Mouse (Mus musculus) CH12.LX (cell line): ENCODE measurements around the gene Eml2. TPM values are rescaled to one million over a fixed set of nuclear protein-coding genes. Genes with fewer than 3 reads are reported as not detected.

Experiments
- DNase-seq: peaks from one replicate; pipeline ENCODE4 v3.0.0-alpha.2; 2013; ENCODE audit errors: extremely low read depth
- H3K27ac ChIP-seq: 2 replicates; pipeline ENCODE4 v1.5.1; 2012; ENCODE audit warnings: low read depth, mild to moderate bottlenecking, control low read depth, moderate library complexity; ENCODE audit not compliant: insufficient read depth
- H3K27me3 ChIP-seq: replicated peaks from 2 replicates; pipeline ENCODE3; 2012; ENCODE audit warnings: inconsistent platforms
- H3K36me3 ChIP-seq, 2 experiments: replicated peaks in 1 of 2; 2 replicates each; pipeline versions ENCODE3 to v1.6.1; 2012; ENCODE audit warnings: inconsistent platforms in 1 of 2, low read length in 1 of 2, mild to moderate bottlenecking in 1 of 2, mixed read lengths in 1 of 2, moderate library complexity in 1 of 2; ENCODE audit not compliant: control insufficient read depth in 1 of 2, insufficient read depth in 1 of 2
- H3K4me1 ChIP-seq, 2 experiments: 2 replicates each; pipeline ENCODE4 v1.6.1; 2012; ENCODE audit warnings: inconsistent platforms in 1 of 2, moderate library complexity in 1 of 2; ENCODE audit not compliant: insufficient read depth in 2 of 2, control insufficient read depth in 1 of 2
- H3K4me2 ChIP-seq: 2 replicates; pipeline ENCODE4 v1.6.1; 2012; ENCODE audit warnings: low read depth, mild to moderate bottlenecking, control low read depth; ENCODE audit not compliant: poor library complexity, insufficient read depth, severe bottlenecking
- H3K4me3 ChIP-seq, 3 experiments: fragments of 150-350 bp in 1 of 3; sonication (generic) in 1 of 3; replicated peaks in 1 of 3; 2 replicates each; pipeline versions ENCODE3 to v1.5.1; 2011 to 2012; ENCODE audit warnings: low read depth in 2 of 3, low read length in 2 of 3, mild to moderate bottlenecking in 2 of 3, moderate library complexity in 2 of 3, control low read depth in 1 of 3, improper control_type of control experiment in 1 of 3, inconsistent platforms in 1 of 3, mixed read lengths in 1 of 3; ENCODE audit not compliant: poor library complexity in 1 of 3
- H3K79me2 ChIP-seq: replicated peaks from 2 replicates; pipeline ENCODE4 v1.6.1; 2012; ENCODE audit warnings: mild to moderate bottlenecking, moderate library complexity; ENCODE audit not compliant: control insufficient read depth, poor library complexity, insufficient read depth, severe bottlenecking; ENCODE audit errors: extremely low read depth
- H3K9ac ChIP-seq: 2 replicates; pipeline ENCODE4 v1.6.1; 2012; ENCODE audit warnings: low read depth, mild to moderate bottlenecking, control low read depth, moderate library complexity; ENCODE audit not compliant: insufficient read depth
- H3K9me3 ChIP-seq: replicated peaks from 2 replicates; pipeline ENCODE3; 2012; ENCODE audit warnings: low read length, inconsistent platforms, mixed read lengths
- BHLHE40 ChIP-seq: IDR thresholded peaks from 2 replicates; pipeline ENCODE4 v1.6.1; 2011; ENCODE audit warnings: mild to moderate bottlenecking, low read depth, low read length, improper control_type of control experiment
- CHD1 ChIP-seq: IDR thresholded peaks from 2 replicates; pipeline ENCODE4 v1.6.1; 2012; ENCODE audit warnings: low read depth, low read length, improper control_type of control experiment, inconsistent platforms
- E2F4 ChIP-seq: IDR thresholded peaks from 2 replicates; pipeline ENCODE4 v1.6.1; 2011; ENCODE audit warnings: low read depth, low read length, improper control_type of control experiment; ENCODE audit not compliant: insufficient replicate concordance
- ELF1 ChIP-seq: IDR thresholded peaks from 2 replicates; pipeline ENCODE4 v1.6.1; 2014; ENCODE audit warnings: low read depth, mild to moderate bottlenecking, inconsistent platforms, low read length, improper control_type of control experiment
- EP300 ChIP-seq: IDR thresholded peaks from 2 replicates; pipeline ENCODE4 v1.6.1; 2011; ENCODE audit warnings: low read length, improper control_type of control experiment
- GABPA ChIP-seq: IDR thresholded peaks from 2 replicates; pipeline ENCODE4 v1.6.1; 2012; ENCODE audit warnings: low read depth, low read length, improper control_type of control experiment, inconsistent platforms; ENCODE audit not compliant: insufficient replicate concordance
- HCFC1 ChIP-seq: IDR thresholded peaks from 2 replicates; pipeline ENCODE4 v1.6.1; 2012; ENCODE audit warnings: low read depth, mild to moderate bottlenecking, inconsistent platforms, low read length, improper control_type of control experiment
- MAX ChIP-seq: IDR thresholded peaks from 2 replicates; pipeline ENCODE4 v1.6.1; 2011; ENCODE audit warnings: low read length, improper control_type of control experiment
- MEF2A ChIP-seq: IDR thresholded peaks from 2 replicates; pipeline ENCODE4 v1.6.1; 2014; ENCODE audit warnings: low read depth, mild to moderate bottlenecking, inconsistent platforms, low read length, improper control_type of control experiment, borderline replicate concordance
- MXI1 ChIP-seq: IDR thresholded peaks from 2 replicates; pipeline ENCODE4 v1.6.1; 2011; ENCODE audit warnings: mild to moderate bottlenecking, low read depth, low read length, improper control_type of control experiment
- MYC ChIP-seq: IDR thresholded peaks from 2 replicates; pipeline ENCODE4 v1.6.1; 2011; ENCODE audit warnings: low read depth, mild to moderate bottlenecking, improper control_type of control experiment, low read length
- NELFE ChIP-seq: IDR thresholded peaks from 2 replicates; pipeline ENCODE4 v1.6.1; 2011; ENCODE audit warnings: low read depth, low read length, improper control_type of control experiment
- POLR2A ChIP-seq: IDR thresholded peaks from 2 replicates; pipeline ENCODE4 v1.6.1; 2011; ENCODE audit warnings: low read depth, mild to moderate bottlenecking, improper control_type of control experiment, low read length
- RAD21 ChIP-seq: IDR thresholded peaks from 2 replicates; pipeline ENCODE4 v1.6.1; 2011; ENCODE audit warnings: low read depth, mild to moderate bottlenecking, low read length, improper control_type of control experiment, moderate library complexity
- RCOR1 ChIP-seq: conservative IDR thresholded peaks from 2 replicates; pipeline ENCODE4 v1.6.1; 2012; ENCODE audit warnings: low read depth, mild to moderate bottlenecking, inconsistent platforms, low read length, improper control_type of control experiment
- SIN3A ChIP-seq: IDR thresholded peaks from 2 replicates; pipeline ENCODE4 v1.6.1; 2012; ENCODE audit warnings: low read length, improper control_type of control experiment, inconsistent platforms
- USF2 ChIP-seq: conservative IDR thresholded peaks from 2 replicates; pipeline ENCODE4 v1.6.1; 2011; ENCODE audit warnings: low read depth, low read length, improper control_type of control experiment
- ZKSCAN1 ChIP-seq: IDR thresholded peaks from 2 replicates; pipeline ENCODE4 v1.6.1; 2012; ENCODE audit warnings: low read depth, inconsistent platforms, low read length, improper control_type of control experiment, borderline replicate concordance
- ZMIZ1 ChIP-seq: IDR thresholded peaks from 2 replicates; pipeline ENCODE4 v1.6.1; 2012; ENCODE audit warnings: low read depth, mild to moderate bottlenecking, inconsistent platforms, low read length, improper control_type of control experiment
- ZNF384 ChIP-seq: IDR thresholded peaks from 2 replicates; pipeline ENCODE4 v1.6.1; 2012; ENCODE audit warnings: low read depth, low read length, improper control_type of control experiment, inconsistent platforms
- dilution Hi-C: fragments of 300-500 bp; cut with MboI; formaldehyde crosslinking; loops from 2 replicates; pipeline ENCODE4 v1.14.3; 2020; ENCODE audit warnings: low sequenced_read_pairs; ENCODE audit not compliant: extremely low pct_unique_long_range_greater_than_20kb, extremely low pct_ligation_motif_present
- in situ Hi-C: fragments of 300-500 bp; cut with MboI; formaldehyde crosslinking; loops from 3 replicates; pipeline ENCODE4 v1.14.3; 2019; ENCODE audit warnings: low sequenced_read_pairs, low pct_ligation_motif_present, low pct_unique_long_range_greater_than_20kb, mixed read lengths
- polyA plus RNA-seq: library from polyadenylated mRNA; unstranded; fragments of >175 nt; gene quantifications from 2 replicates; pipeline ENCODE4 v1.2.1, GENCODE M21; 2012; ENCODE audit warnings: low read depth; ENCODE audit not compliant: insufficient read length
- total RNA-seq, 2 experiments: library from RNA; depleted of rRNA; stranded (reverse); fragments of 300-350 nt in 1 of 2; fragments of >200 nt in 1 of 2; gene quantifications; 2 replicates each; pipeline ENCODE4 v1.2.3; 2012 to 2014

Eml2 gene
- total RNA-seq (2012; rRNA removed) (32.4 and 52.4 TPM in 2 replicates), total RNA-seq (2014; rRNA removed) (12.3 and 15.6 TPM in 2 replicates), polyA plus RNA-seq (29.1 and 30.8 TPM in 2 replicates)

GRCm38 (mm10) chr7:19175708-19176515, at the start of gene Eml2:
Gene Eml2, plus strand, starts transcription at chr7:19176421.
- Histone ChIP-seq H3K9ac (no peak within 1 kb of the TSS), H3K4me2 (no peak within 1 kb of the TSS), H3K4me1 (peaks cover 9 to 43% of the 10 kb centered on the region in 2 experiments), H3K79me2 (no peaks in the 10 kb centered on the region), H3K4me3 (no peak within 1 kb of the TSS), H3K27ac (no peak within 1 kb of the TSS), H3K27me3 (peaks cover 39% of the 10 kb centered on the region), H3K36me3 (no peaks in the 10 kb centered on the region), H3K9me3 (no peaks in the 10 kb centered on the region)
- no peak for DNase-seq
- no peak for TF ChIP-seq ELF1
- in situ Hi-C loops (no loop called here), dilution Hi-C loops (no loop called here)

DNA sequence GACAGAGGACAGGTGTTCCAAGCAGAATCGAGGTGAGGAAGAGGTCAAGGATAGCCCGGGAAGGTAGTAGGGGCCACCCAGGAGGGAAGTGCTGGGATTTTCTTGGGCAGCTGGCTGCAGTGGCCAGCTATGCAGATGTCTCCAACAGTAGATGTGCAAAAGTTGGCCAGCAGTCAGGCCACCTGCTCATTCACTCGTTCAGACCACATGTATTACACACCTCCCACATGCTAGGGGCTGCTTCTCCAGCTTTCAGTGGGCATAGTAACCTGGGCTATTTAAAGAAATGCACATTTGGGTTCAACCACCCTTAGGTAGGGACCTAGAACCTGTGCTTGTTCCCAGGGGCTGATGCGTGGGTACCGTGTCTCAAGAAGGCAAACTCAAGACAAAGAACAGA, 48.5 kb upstream of the Eml2 start:
- dilution Hi-C loops = no loop called here

DNA sequence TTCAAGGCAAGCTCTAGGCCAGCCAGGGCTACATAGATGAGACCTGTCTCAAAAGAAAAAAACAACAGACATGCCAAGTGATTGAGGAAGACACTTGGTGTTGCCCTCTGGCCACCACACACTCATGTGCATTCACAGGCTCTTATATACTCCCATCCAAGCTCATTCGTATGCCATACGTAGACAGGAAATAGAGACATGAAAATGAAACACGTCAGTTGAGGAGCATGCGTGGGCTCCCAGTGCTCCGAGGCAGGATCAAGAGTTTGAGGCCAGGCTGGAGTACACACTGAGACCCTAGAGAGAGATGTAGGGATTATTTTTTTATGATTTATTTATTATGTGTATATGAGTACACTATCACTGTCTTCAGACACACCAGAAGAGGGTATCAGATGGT, 46.8 kb upstream of the Eml2 start:
- DNase-seq = no peak
- Histone ChIP-seq H3K27ac (no peak overlapping the region), H3K4me3 (no peak overlapping the region), H3K4me2 (no peak overlapping the region), H3K27me3 (no peaks in the 10 kb centered on the region), H3K9me3 (no peaks in the 10 kb centered on the region), H3K79me2 (peaks cover 9% of the 10 kb centered on the region), H3K36me3 (peaks cover 16 to 66% of the 10 kb centered on the region in 2 experiments), H3K9ac (no peak overlapping the region), H3K4me1 (peaks cover 0 to 28% of the 10 kb centered on the region in 2 experiments; a peak in 2 of 4 replicates)
- dilution Hi-C loops = no loop called here
- no peak for TF ChIP-seq ZMIZ1
- no peak for TF ChIP-seq HCFC1
- no peak for TF ChIP-seq ZNF384
- TF ChIP-seq ELF1 = no peak
- TF ChIP-seq CHD1 = no peak
- no peak for TF ChIP-seq BHLHE40
- TF ChIP-seq MYC = no peak
- no peak for TF ChIP-seq EP300
- TF ChIP-seq NELFE = no peak
- TF ChIP-seq MAX = no peak
- TF ChIP-seq RCOR1 = no peak
- TF ChIP-seq USF2 = no peak
- TF ChIP-seq POLR2A = no peak
- no peak for TF ChIP-seq SIN3A
- in situ Hi-C loops = no loop called here

More for the DNA sequence above, 48.5 kb upstream of the Eml2 start:
- Histone ChIP-seq H3K4me2 (no peak overlapping the region), H3K79me2 (peaks cover 9% of the 10 kb centered on the region), H3K36me3 (peaks cover 16 to 59% of the 10 kb centered on the region in 2 experiments), H3K9me3 (no peaks in the 10 kb centered on the region), H3K27me3 (no peaks in the 10 kb centered on the region), H3K9ac (no peak overlapping the region), H3K27ac (no peak overlapping the region), H3K4me1 (peaks cover 0 to 16% of the 10 kb centered on the region in 2 experiments; a peak in 2 of 4 replicates), H3K4me3 (no peak overlapping the region)
- in situ Hi-C loops = no loop called here
- no peak for DNase-seq
- no peak for TF ChIP-seq E2F4
- TF ChIP-seq GABPA = no peak
- TF ChIP-seq RCOR1 = no peak
- TF ChIP-seq NELFE = no peak
- TF ChIP-seq CHD1 = no peak
- no peak for TF ChIP-seq MEF2A
- no peak for TF ChIP-seq ZKSCAN1
- no peak for TF ChIP-seq ZMIZ1
- TF ChIP-seq MXI1 = no peak
- TF ChIP-seq RAD21 = no peak
